Mouse (Mus musculus): Measurements from ENCODE around the gene Cabp7. TPM values are rescaled to one million over a fixed set of nuclear protein-coding genes. Genes with fewer than 3 reads are reported as not detected.

The Cabp7 gene
- polyA plus RNA-seq, 1 experiment from 2014 or later: 0.59 TPM

- Histone ChIP-seq H3K4me1 (peaks cover 16% of the 10 kb centered on the region), H3K36me3 (peaks cover 21% of the 10 kb centered on the region), H3K9ac (replicated peaks) (no peak overlapping the region), H3K4me3 (no peak overlapping the region), H3K4me2 (replicated peaks) (no peak overlapping the region), H3K27me3 (no peaks in the 10 kb centered on the region), H3K9me3 (no peaks in the 10 kb centered on the region), H3K27ac (replicated peaks) (no peak overlapping the region)
- 92% methylated on average over 8 of the region's 8 CpGs for WGBS
- no peak for ATAC-seq (ENCODE audit: low FRiP score, low read depth)
These were observed 45.9 kb downstream of the Cabp7 start for GRCm38 (mm10) chr11:4700726-4701125.

GRCm38 (mm10) chr11:4697043-4697983 lies 49.3 kb downstream of the Cabp7 start:
- H3K36me3 ChIP-seq: peaks cover 20% of the 10 kb centered on the region
- no peak overlapping the region for H3K4me2 ChIP-seq (replicated peaks)
- H3K27me3 ChIP-seq: no peaks in the 10 kb centered on the region
- no peak overlapping the region for H3K9ac ChIP-seq (replicated peaks)
- no peaks in the 10 kb centered on the region for H3K9me3 ChIP-seq
- 68% methylated on average over 7 of the region's 7 CpGs for WGBS
- no peak overlapping the region for H3K4me3 ChIP-seq
- no peak for ATAC-seq (ENCODE audit: low FRiP score, low read depth)
- H3K27ac ChIP-seq (replicated peaks): no peak overlapping the region
- no peaks in the 10 kb centered on the region for H3K4me1 ChIP-seq

DNA sequence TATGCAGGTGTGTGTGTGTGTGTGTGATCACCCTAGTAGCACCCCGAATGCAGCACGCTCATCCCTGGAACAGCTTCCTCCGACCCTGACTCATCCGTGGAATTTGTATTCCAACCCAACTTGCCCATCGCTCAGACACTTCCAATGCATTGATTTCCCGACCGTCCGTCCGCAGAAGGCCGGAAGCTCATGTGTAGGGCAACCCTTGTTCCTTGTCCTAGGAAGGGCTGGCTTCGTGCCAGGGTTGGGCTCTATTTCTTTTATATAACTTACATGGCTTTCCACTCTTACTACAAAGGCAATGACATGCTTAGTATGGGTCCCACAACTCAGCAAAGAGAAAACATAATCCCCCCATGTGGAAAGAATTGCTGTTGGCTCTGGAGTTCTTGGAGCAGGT lies 54.4 kb downstream of the Cabp7 start:
- H3K36me3 ChIP-seq: no peaks in the 10 kb centered on the region
- H3K4me2 ChIP-seq (replicated peaks): no peak overlapping the region
- no peak overlapping the region for H3K9ac ChIP-seq (replicated peaks)
- no peaks in the 10 kb centered on the region for H3K27me3 ChIP-seq
- WGBS: 89% methylated on average over 11 of the region's 11 CpGs
- H3K27ac ChIP-seq (replicated peaks): no peak overlapping the region
- no peak for ATAC-seq (ENCODE audit: low FRiP score, low read depth)
- no peaks in the 10 kb centered on the region for H3K4me1 ChIP-seq
- H3K4me3 ChIP-seq: no peak overlapping the region
- no peaks in the 10 kb centered on the region for H3K9me3 ChIP-seq

DNA sequence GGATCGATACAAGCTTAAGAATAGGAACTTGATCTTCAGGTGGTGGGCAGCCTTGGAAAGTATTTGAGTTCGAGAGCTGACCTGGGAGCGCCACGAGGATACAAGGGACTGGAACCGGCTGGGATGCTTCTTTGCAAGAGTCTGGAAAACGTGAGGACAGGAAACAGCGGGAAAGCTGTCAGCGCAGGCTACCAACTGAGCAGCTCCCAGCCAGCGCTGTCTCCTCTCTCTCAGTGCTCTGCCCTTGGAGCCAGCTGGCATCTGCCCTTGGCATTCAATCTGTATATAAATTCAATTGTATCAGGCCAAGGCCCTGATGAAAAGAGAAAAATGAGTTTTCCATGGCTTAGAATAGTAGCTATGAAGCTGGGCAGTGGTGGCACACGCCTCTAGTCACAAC lies 55.4 kb downstream of the Cabp7 start:
- Histone ChIP-seq H3K4me3 (no peak overlapping the region), H3K4me2 (replicated peaks) (no peak overlapping the region), H3K9me3 (no peaks in the 10 kb centered on the region), H3K4me1 (no peaks in the 10 kb centered on the region), H3K27ac (replicated peaks) (no peak overlapping the region), H3K36me3 (no peaks in the 10 kb centered on the region), H3K9ac (replicated peaks) (no peak overlapping the region), H3K27me3 (no peaks in the 10 kb centered on the region)
- ATAC-seq (ENCODE audit: low FRiP score, low read depth): no peak
- WGBS: 75% methylated on average over 10 of the region's 10 CpGs

- no peak overlapping the region for H3K4me2 ChIP-seq (replicated peaks)
- H3K4me1 ChIP-seq: no peaks in the 10 kb centered on the region
- H3K27me3 ChIP-seq: no peaks in the 10 kb centered on the region
- H3K9ac ChIP-seq (replicated peaks): no peak overlapping the region
- no peak overlapping the region for H3K4me3 ChIP-seq
- H3K9me3 ChIP-seq: no peaks in the 10 kb centered on the region
- no peak overlapping the region for H3K27ac ChIP-seq (replicated peaks)
- ATAC-seq (ENCODE audit: low FRiP score, low read depth): no peak
- no peaks in the 10 kb centered on the region for H3K36me3 ChIP-seq
- WGBS: 83% methylated on average over 7 of the region's 7 CpGs
These were observed 56.2 kb downstream of the Cabp7 start for GRCm38 (mm10) chr11:4690353-4690752.

DNA sequence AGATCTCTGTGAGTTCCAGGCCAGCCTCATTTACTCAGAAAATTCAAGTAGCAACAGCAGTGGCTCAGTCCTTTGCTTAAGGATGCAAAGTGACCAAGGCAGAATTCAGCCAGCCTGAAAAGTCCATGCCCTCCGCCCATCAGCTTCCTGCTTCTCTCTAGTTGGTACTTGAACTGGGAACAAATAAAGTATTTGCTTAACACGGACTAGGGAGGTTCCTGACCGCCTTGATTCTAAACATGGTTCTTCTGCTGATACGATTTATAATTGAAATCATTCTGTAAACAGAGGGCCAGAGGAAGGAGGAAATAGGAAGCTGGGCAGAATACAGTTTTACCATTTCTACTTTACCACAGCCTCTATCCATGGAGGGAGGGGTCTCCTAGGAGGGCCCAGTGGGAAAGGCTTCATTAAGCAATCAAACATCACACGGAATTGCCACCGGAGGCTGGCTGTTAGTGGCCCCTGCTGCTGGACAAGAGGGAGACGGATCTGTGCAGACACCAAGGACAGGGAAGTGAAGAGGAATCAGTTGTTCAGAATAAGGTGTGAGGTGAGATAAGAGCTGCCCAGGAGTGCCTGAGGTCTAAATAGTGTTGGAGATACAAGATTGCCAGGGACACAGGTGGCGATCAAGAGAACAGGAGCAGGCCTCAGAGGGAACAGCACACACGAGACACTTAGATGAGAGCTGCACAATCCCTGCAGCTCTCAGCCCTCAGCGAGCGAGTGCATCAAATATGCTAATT lies 57.8 kb downstream of the Cabp7 start:
- WGBS: 65% methylated on average over 11 of the region's 11 CpGs
- Histone ChIP-seq H3K27ac (replicated peaks) (no peak overlapping the region), H3K9ac (replicated peaks) (no peak overlapping the region), H3K9me3 (no peaks in the 10 kb centered on the region), H3K4me3 (no peak overlapping the region), H3K4me1 (no peaks in the 10 kb centered on the region), H3K36me3 (peaks cover 6% of the 10 kb centered on the region; the same call in 1 of the 2 replicates), H3K27me3 (no peaks in the 10 kb centered on the region), H3K4me2 (replicated peaks) (no peak overlapping the region)
- no peak for ATAC-seq (ENCODE audit: low FRiP score, low read depth)

DNA sequence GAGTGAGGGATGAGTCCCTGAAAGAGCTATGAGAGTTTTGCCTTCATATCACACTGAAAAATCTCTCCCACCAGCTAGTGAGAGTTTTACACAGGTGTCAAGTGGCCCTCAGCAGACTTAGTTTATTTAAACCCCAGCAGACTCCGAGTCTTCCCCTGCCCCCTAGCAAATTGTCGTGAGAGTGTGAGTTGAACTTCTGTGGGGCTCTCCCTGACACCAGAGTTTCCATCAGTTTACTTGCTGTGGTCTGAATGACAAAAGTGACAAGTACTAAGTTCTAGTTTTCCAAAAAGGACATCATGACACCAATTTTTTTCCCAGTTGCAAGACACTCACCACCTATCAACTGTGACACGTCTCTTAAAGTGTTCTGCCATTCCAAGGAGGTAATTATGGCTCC lies 58.7 kb downstream of the Cabp7 start:
- peaks cover 15% of the 10 kb centered on the region for H3K36me3 ChIP-seq
- no peaks in the 10 kb centered on the region for H3K4me1 ChIP-seq
- 74% methylated on average over 3 of the region's 3 CpGs for WGBS
- no peak overlapping the region for H3K4me2 ChIP-seq (replicated peaks)
- ATAC-seq (ENCODE audit: low FRiP score, low read depth): no peak
- no peaks in the 10 kb centered on the region for H3K27me3 ChIP-seq
- no peaks in the 10 kb centered on the region for H3K9me3 ChIP-seq
- no peak overlapping the region for H3K9ac ChIP-seq (replicated peaks)
- H3K27ac ChIP-seq (replicated peaks): no peak overlapping the region
- H3K4me3 ChIP-seq: no peak overlapping the region

DNA sequence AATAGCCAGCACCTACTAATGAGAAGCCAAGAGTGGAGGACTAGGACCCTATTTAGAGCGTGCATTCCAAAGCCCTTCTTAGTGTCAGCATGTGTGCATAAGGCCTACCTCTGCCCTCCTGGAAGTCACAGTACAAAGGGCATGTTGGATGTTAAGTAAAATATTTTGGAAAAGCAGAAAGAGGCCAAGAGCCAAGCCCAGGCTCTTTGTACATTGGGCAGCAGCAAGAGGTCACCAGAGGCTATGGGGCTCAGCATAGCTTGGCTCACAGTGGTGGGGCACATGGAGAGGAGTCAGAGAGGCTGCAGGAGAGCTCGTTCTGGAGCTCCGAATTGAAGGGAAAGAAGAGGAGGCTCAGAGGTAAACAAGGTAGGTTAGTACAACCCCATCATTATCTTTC lies 59.6 kb downstream of the Cabp7 start:
- no peaks in the 10 kb centered on the region for H3K4me1 ChIP-seq
- no peak overlapping the region for H3K4me2 ChIP-seq (replicated peaks)
- H3K9ac ChIP-seq (replicated peaks): no peak overlapping the region
- no peak overlapping the region for H3K4me3 ChIP-seq
- H3K27me3 ChIP-seq: no peaks in the 10 kb centered on the region
- 76% methylated on average over 3 of the region's 3 CpGs for WGBS
- H3K27ac ChIP-seq (replicated peaks): no peak overlapping the region
- no peak for ATAC-seq (ENCODE audit: low FRiP score, low read depth)
- no peaks in the 10 kb centered on the region for H3K9me3 ChIP-seq
- H3K36me3 ChIP-seq: peaks cover 24% of the 10 kb centered on the region

Other genes with a start within 250 kb of the Cabp7 start
- gene Mtmr3, start 151.9 kb downstream of the Cabp7 start, polyA plus RNA-seq (2016; fragmentation: Nextera tagmentation; extraction: Ambion mirVana): 49.2 and 49.8 TPM in 2 replicates
- gene Gm11032, start 126.7 kb downstream of the Cabp7 start, polyA plus RNA-seq (2016; fragmentation: Nextera tagmentation; extraction: Ambion mirVana): not detected in 2 replicates
- 30.4 and 31.3 TPM in 2 replicates for gene Ascc2, start 109.0 kb downstream of the Cabp7 start, polyA plus RNA-seq (2016; fragmentation: Nextera tagmentation; extraction: Ambion mirVana)
- 525 and 530 TPM in 2 replicates for gene Uqcr10, start 42.4 kb downstream of the Cabp7 start, polyA plus RNA-seq (2016; fragmentation: Nextera tagmentation; extraction: Ambion mirVana)
- gene Zmat5, start 42.1 kb downstream of the Cabp7 start, polyA plus RNA-seq (2016; fragmentation: Nextera tagmentation; extraction: Ambion mirVana): 69.2 and 81.5 TPM in 2 replicates
- 70.9 and 76.3 TPM in 2 replicates for gene Nf2, start 102.8 kb upstream of the Cabp7 start, polyA plus RNA-seq (2016; fragmentation: Nextera tagmentation; extraction: Ambion mirVana)
- 95.0 and 95.8 TPM in 2 replicates for gene Nipsnap1, start 127.2 kb upstream of the Cabp7 start, polyA plus RNA-seq (2016; fragmentation: Nextera tagmentation; extraction: Ambion mirVana)
- gene Thoc5, start 148.5 kb upstream of the Cabp7 start, polyA plus RNA-seq (2016; fragmentation: Nextera tagmentation; extraction: Ambion mirVana): 56.3 and 61.8 TPM in 2 replicates
- gene Nefh, start 201.3 kb upstream of the Cabp7 start, polyA plus RNA-seq (2016; fragmentation: Nextera tagmentation; extraction: Ambion mirVana): 0.77 and 0.93 TPM in 2 replicates
- gene Ap1b1, start 240.0 kb upstream of the Cabp7 start, polyA plus RNA-seq (2016; fragmentation: Nextera tagmentation; extraction: Ambion mirVana): 75.9 and 78.2 TPM in 2 replicates

All from midbrain, embryonic 12.5 days (tissue).